Mouse (Mus musculus) lung, embryonic 15.5 days (tissue): Measurements from ENCODE around the gene Tln2. TPM values are rescaled to one million over a fixed set of nuclear protein-coding genes. Genes with fewer than 3 reads are reported as not detected.
A peak's percentile ranks its signal among the peaks of the same experiment; 100 is the strongest.

Source experiments
- ATAC-seq: fragments of 200-750 bp; cut with Nextera tagmentation; 2 replicates; pipeline ENCODE4 v1.8.0; 2017; ENCODE audit warnings: moderate number of reproducible peaks, borderline replicate concordance; ENCODE audit not compliant: low FRiP score, low TSS enrichment; ENCODE audit errors: extremely low read depth
- H3K27ac ChIP-seq: fragments of 300-500 bp; sonication (generic); 2 replicates; pipeline ENCODE4 v1.5.1; 2015; ENCODE audit warnings: moderate library complexity, mild to moderate bottlenecking, inconsistent platforms
- H3K27me3 ChIP-seq: fragments of 300-500 bp; sonication (generic); 2 replicates; pipeline ENCODE4 v1.6.1; 2015; ENCODE audit warnings: inconsistent platforms
- H3K36me3 ChIP-seq: fragments of 300-500 bp; sonication (generic); 2 replicates; pipeline ENCODE4 v1.6.1; 2015; ENCODE audit warnings: inconsistent platforms
- H3K4me1 ChIP-seq: fragments of 300-500 bp; sonication (generic); 2 replicates; pipeline ENCODE4 v1.6.1; 2015; ENCODE audit warnings: inconsistent platforms
- H3K4me2 ChIP-seq: fragments of 300-500 bp; sonication (generic); 2 replicates; pipeline ENCODE4 v1.6.1; 2015; ENCODE audit warnings: inconsistent platforms, mild to moderate bottlenecking, moderate library complexity
- H3K4me3 ChIP-seq: fragments of 300-500 bp; sonication (generic); 2 replicates; pipeline ENCODE4 v1.5.1; 2015; ENCODE audit warnings: mild to moderate bottlenecking, inconsistent platforms
- H3K9ac ChIP-seq: fragments of 300-500 bp; sonication (generic); 2 replicates; pipeline ENCODE4 v1.6.1; 2015; ENCODE audit warnings: inconsistent platforms
- H3K9me3 ChIP-seq: fragments of 300-500 bp; sonication (generic); 2 replicates; pipeline ENCODE4 v1.6.1; 2016; ENCODE audit warnings: inconsistent platforms
- WGBS: fragments of 180-500 bp; shearing (Covaris S2); methylation state at CpG from one replicate; pipeline ENCODE4 v1.1.7; 2015; 5-methylcytosine and 5-hydroxymethylcytosine counted together
- polyA plus RNA-seq: library from polyadenylated mRNA; unstranded; fragments of >200 nt; fragmentation: Nextera tagmentation; extraction: Ambion mirVana; gene quantifications from 2 replicates; pipeline ENCODE4 v1.2.1, GENCODE M21; 2015

The Tln2 gene
- polyA plus RNA-seq, 1 experiment from 2014 or later, result 14.1 TPM

DNA sequence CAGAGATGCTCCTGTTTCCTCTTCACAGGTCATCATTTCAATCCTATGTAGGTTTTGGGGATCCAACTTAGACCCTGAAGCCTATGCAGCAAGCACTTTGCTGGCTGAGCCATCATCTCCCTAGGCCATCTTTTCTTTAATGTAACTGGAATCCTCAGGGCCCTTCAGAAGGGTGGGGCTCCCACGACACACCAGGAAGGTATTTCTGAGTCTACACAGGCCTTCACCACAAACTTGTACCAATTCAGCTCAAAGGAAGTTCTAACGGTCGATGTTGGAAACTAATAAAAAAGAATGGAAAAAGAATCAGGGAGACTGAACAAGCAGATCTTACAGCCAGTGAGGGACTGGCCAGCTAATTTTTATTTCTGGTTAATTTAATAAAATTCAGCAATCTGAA, 163.1 kb downstream of the Tln2 start:
- no peaks in the 10 kb centered on the region for H3K4me1 ChIP-seq
- no peak overlapping the region for H3K4me2 ChIP-seq
- H3K4me3 ChIP-seq, result no peak overlapping the region
- no peak overlapping the region for H3K27ac ChIP-seq
- H3K36me3 ChIP-seq, result no peaks in the 10 kb centered on the region
- ATAC-seq, result no peak
- no peaks in the 10 kb centered on the region for H3K27me3 ChIP-seq
- H3K9ac ChIP-seq, result no peak overlapping the region
- 83% methylated on average over 3 of the region's 3 CpGs for WGBS
- H3K9me3 ChIP-seq, result no peaks in the 10 kb centered on the region

DNA sequence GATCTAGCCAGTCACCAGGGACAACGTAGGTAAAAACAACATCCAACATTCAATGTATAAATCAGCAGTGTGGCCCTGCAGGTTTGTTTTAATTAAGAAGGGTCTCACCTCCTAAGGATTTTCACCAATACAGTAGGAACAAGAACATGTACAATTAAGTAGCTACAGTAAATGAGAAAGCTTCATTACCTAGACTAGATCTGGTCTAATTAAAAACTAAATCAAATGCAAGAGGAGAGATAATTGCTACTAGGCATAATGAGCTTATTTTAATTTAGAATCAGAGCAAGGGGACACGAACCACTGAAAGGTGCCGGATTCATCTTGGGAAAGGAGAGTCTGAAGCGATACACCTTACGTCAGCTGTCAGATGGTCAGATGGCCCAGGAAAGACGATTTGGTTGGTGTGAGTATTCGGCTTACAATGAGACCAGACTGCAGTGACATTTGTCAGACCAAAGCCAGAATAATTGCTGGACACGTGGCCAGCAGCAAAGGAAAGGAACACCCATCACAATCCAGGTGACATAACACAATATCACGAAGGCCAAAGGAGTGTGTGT, 175.4 kb downstream of the Tln2 start:
- ATAC-seq, result no peak
- Histone ChIP-seq H3K27me3 (no peaks in the 10 kb centered on the region), H3K9ac (no peak overlapping the region), H3K4me1 (no peaks in the 10 kb centered on the region), H3K9me3 (no peaks in the 10 kb centered on the region), H3K36me3 (no peaks in the 10 kb centered on the region), H3K27ac (no peak overlapping the region), H3K4me2 (no peak overlapping the region), H3K4me3 (no peak overlapping the region)
- 83% methylated on average over 9 of the region's 9 CpGs for WGBS

DNA sequence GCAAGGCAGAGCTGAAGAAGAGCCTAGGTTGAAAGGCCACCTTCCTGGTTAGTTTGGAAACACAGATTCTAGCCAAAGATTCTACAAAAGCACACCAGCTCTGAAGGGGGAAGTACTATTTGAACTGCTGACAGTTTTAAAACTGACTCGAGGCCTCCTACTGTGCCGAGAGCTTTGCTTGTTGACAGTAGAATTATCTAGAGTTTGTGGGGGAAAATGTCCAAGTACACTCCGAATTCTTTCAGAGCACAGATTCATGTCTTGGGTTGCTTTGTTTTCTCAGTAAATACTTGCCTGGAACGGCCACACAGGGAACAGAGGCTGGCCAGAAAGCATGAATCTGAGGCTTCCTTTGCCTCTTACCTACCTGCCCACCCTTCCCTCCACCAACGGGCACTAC, 179.4 kb downstream of the Tln2 start:
- H3K36me3 ChIP-seq, result no peaks in the 10 kb centered on the region
- no peaks in the 10 kb centered on the region for H3K4me1 ChIP-seq
- no peak for ATAC-seq
- H3K4me2 ChIP-seq, result no peak overlapping the region
- H3K27ac ChIP-seq, result no peak overlapping the region
- no peak overlapping the region for H3K9ac ChIP-seq
- H3K27me3 ChIP-seq, result no peaks in the 10 kb centered on the region
- H3K9me3 ChIP-seq, result no peaks in the 10 kb centered on the region
- 26% methylated on average over 5 of the region's 5 CpGs for WGBS
- H3K4me3 ChIP-seq, result no peak overlapping the region

DNA sequence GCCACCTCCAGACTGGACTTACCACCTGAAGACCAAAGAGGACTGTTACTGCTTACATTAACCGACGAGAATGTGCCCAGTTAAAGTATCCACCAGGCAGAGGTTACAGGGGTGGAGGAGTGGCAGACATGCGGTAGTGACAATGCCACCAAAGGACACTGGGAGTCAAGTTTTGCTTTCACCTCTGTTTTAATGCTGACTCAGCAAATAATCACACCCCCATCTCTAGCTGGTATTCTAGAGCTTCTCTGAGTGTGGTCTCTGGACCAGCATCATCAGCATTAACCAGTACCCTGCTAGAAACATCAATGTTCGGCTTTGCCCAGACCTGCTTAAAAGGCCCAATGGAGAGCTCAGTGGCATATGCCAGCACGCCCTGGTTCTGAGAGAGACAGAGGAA, 180.7 kb downstream of the Tln2 start:
- no peaks in the 10 kb centered on the region for H3K27me3 ChIP-seq
- H3K4me1 ChIP-seq, result no peaks in the 10 kb centered on the region
- no peak for ATAC-seq
- 83% methylated on average over 5 of the region's 5 CpGs for WGBS
- H3K36me3 ChIP-seq, result no peaks in the 10 kb centered on the region
- H3K4me2 ChIP-seq, result no peak overlapping the region
- no peak overlapping the region for H3K9ac ChIP-seq
- no peak overlapping the region for H3K27ac ChIP-seq
- no peak overlapping the region for H3K4me3 ChIP-seq
- no peaks in the 10 kb centered on the region for H3K9me3 ChIP-seq

DNA sequence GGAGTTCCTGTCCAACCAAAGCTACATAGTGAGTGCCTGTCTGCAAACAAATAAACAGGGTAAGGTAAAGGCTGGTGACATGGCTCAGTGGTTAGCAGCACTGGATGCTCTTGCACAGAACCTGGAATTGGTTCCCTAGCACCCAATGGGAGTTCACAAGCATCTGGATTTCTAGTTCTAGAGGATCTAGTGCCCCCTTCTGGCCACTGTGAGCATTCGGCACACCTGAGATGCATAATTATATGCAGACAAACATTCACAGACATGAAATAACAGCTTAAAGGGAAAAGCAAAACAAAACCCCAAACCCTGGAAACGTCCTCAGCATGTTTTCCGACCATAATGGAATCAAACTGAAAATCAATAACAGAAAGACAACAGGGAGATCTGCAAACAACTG, 191.4 kb downstream of the Tln2 start:
- H3K9ac ChIP-seq, result no peak overlapping the region
- no peaks in the 10 kb centered on the region for H3K4me1 ChIP-seq
- no peak overlapping the region for H3K27ac ChIP-seq
- H3K4me3 ChIP-seq, result no peak overlapping the region
- no peaks in the 10 kb centered on the region for H3K9me3 ChIP-seq
- H3K4me2 ChIP-seq, result no peak overlapping the region
- no peaks in the 10 kb centered on the region for H3K27me3 ChIP-seq
- no peak for ATAC-seq
- no peaks in the 10 kb centered on the region for H3K36me3 ChIP-seq
- WGBS, result 93% methylated on average over 3 of the region's 3 CpGs

DNA sequence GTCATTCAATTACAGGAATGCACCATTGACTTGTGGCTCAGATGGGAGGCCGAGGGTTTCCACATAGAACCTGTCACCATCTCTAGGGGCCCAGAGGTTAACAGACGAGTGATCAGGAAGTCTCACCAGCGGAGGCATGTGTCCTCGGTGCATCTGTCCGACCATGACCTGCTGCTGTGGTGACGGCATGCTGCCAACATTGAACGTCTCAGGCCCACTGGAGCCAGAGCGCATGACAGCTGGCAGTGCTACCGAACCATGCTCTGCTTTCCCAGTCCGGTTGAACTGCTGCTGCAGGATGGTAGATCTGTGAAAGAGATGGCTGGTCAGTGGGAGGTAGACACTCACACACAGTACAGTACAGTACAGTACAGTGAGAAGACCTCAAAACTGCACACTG, 197.0 kb downstream of the Tln2 start:
- H3K36me3 ChIP-seq, result no peaks in the 10 kb centered on the region
- no peak for ATAC-seq

DNA sequence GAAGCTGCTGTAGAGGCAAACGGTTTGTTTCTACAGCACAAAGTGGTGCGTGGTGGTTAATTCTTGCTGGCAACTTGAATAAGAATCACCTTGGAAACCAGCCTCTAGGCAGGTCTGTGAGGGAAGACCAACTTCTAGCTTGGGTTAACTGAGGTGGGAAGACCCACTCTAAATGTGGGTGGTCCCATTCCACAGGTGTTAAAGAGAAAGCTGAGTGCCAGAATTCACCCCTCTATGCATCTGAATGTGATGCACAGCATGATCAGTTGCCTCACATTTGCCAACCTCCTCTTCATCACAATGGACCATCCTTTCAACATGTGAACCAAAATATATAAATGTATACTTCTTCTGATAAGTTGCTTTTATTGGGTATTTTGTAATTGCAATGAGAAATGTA, 197.4 kb downstream of the Tln2 start:
- no peaks in the 10 kb centered on the region for H3K36me3 ChIP-seq
- no peaks in the 10 kb centered on the region for H3K4me1 ChIP-seq
- no peak overlapping the region for H3K4me2 ChIP-seq
- WGBS, result 75% methylated on average over 2 of the region's 2 CpGs
- no peaks in the 10 kb centered on the region for H3K9me3 ChIP-seq
- ATAC-seq, result no peak
- no peak overlapping the region for H3K27ac ChIP-seq
- no peak overlapping the region for H3K4me3 ChIP-seq
- H3K27me3 ChIP-seq, result no peaks in the 10 kb centered on the region
- H3K9ac ChIP-seq, result no peak overlapping the region

More for the DNA sequence above, 197.0 kb downstream of the Tln2 start:
- Histone ChIP-seq H3K4me1 (no peaks in the 10 kb centered on the region), H3K27ac (no peak overlapping the region), H3K9ac (no peak overlapping the region), H3K9me3 (no peaks in the 10 kb centered on the region), H3K4me2 (no peak overlapping the region), H3K4me3 (no peak overlapping the region), H3K27me3 (no peaks in the 10 kb centered on the region)
- WGBS, result 92% methylated on average over 10 of the region's 10 CpGs

DNA sequence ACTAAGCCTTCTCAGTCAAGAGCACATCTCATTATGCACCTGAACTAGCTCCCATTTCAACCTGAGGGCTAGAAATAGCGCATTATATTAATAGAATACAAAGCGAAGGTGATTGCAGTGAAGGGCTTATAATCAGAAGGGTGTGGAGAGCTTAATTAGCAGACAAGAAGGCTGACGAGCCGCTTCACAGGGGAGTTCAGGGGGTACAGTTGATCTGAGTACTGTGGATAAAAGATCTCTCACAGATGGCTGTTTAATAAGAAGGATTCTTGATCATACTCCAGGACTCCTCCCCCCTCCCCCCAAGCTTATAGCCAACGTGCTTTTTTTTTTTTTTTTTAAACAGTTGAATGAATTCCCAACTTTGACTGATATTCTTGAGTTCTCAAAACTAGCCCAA, 198.0 kb downstream of the Tln2 start:
- ATAC-seq, result no peak
- Histone ChIP-seq H3K4me2 (no peak overlapping the region), H3K4me1 (no peaks in the 10 kb centered on the region), H3K9ac (no peak overlapping the region), H3K27me3 (no peaks in the 10 kb centered on the region), H3K27ac (no peak overlapping the region), H3K36me3 (no peaks in the 10 kb centered on the region), H3K4me3 (no peak overlapping the region), H3K9me3 (no peaks in the 10 kb centered on the region)
- WGBS, result 79% methylated on average over 5 of the region's 5 CpGs

DNA sequence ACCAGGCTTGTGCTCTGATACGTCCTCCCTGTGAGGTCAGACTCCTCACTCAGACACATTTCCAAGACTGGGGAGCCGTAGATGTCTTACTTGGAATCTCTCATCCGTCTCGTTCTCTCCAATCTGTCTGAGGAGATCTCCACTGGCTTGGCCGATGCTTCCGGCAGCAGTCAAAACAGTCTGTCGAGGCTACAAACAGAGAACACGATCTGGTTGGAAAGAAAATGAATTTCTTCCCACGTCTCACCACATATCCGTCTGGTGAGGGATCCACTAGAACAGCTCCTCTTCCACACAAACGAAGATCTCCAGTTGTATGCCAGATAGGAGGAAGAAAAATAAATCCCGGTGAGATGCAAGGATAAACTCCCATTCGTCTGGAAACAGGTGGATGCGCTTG, 205.1 kb downstream of the Tln2 start:
- H3K4me2 ChIP-seq, result no peak overlapping the region
- H3K4me1 ChIP-seq, result 0 out of 2 replicates have a peak, but pooled peaks cover 6% of the 10 kb centered on the region
- 88% methylated on average over 14 of the region's 14 CpGs for WGBS
- H3K27ac ChIP-seq, result no peak overlapping the region
- ATAC-seq, result no peak
- H3K9ac ChIP-seq, result no peak overlapping the region
- H3K9me3 ChIP-seq, result no peaks in the 10 kb centered on the region
- H3K36me3 ChIP-seq, result no peaks in the 10 kb centered on the region
- no peak overlapping the region for H3K4me3 ChIP-seq
- 0 out of 2 replicates have a peak, but pooled peaks cover 3% of the 10 kb centered on the region for H3K27me3 ChIP-seq

DNA sequence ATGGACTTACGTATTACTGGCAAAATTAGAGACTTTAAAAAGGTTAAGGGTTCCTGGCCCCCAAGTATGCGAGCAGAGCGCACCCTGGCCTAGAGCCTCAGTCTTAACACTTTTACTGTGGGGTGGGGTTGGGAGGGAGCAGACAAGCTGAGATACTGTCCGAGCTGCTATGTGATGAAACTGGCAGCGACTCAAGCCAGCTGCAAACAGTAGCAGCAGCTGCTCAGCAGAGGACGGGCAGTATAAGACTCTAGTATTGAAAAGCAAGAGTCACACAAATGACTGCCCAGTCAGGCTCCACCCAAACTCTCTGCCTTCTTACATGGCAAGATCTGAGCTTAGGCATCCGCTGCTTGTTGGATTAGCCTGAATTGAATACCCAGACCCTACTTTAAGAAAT, 206.1 kb downstream of the Tln2 start:
- H3K9ac ChIP-seq, result no peak overlapping the region
- H3K4me2 ChIP-seq, result no peak overlapping the region
- 51% methylated on average over 7 of the region's 7 CpGs for WGBS
- H3K4me1 ChIP-seq, result 0 out of 2 replicates have a peak, but pooled peaks cover 6% of the 10 kb centered on the region
- H3K4me3 ChIP-seq, result no peak overlapping the region
- H3K27me3 ChIP-seq, result 0 out of 2 replicates have a peak, but pooled peaks cover 3% of the 10 kb centered on the region
- H3K27ac ChIP-seq, result no peak overlapping the region
- H3K36me3 ChIP-seq, result no peaks in the 10 kb centered on the region
- peak; percentile 83; the same call in 1 of the 2 replicates for ATAC-seq
- no peaks in the 10 kb centered on the region for H3K9me3 ChIP-seq

DNA sequence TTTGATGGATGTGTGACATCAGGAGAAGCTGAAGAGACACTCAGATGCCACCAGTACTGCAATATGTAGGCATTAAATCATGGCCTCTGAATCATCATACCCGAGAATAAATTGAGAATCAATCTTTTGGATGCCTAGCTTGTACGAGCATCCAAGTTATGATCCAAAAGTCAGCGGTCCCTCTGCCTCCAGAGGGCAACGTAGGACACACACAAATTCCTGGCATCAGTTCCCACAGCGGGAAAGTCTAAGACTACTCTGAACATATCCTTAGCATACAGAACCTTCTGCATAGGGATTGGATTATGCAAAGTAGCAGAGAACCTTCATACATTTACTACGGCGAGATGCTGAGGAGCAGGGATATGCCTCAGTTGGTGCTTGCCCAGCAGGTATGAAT, 210.5 kb downstream of the Tln2 start:
- Histone ChIP-seq H3K4me2 (no peak overlapping the region), H3K9me3 (no peaks in the 10 kb centered on the region), H3K9ac (no peak overlapping the region), H3K4me3 (no peak overlapping the region), H3K27me3 (0 out of 2 replicates have a peak, but pooled peaks cover 3% of the 10 kb centered on the region), H3K4me1 (0 out of 2 replicates have a peak, but pooled peaks cover 6% of the 10 kb centered on the region), H3K36me3 (no peaks in the 10 kb centered on the region), H3K27ac (no peak overlapping the region)
- no peak for ATAC-seq
- WGBS, result 74% methylated on average over 7 of the region's 7 CpGs

DNA sequence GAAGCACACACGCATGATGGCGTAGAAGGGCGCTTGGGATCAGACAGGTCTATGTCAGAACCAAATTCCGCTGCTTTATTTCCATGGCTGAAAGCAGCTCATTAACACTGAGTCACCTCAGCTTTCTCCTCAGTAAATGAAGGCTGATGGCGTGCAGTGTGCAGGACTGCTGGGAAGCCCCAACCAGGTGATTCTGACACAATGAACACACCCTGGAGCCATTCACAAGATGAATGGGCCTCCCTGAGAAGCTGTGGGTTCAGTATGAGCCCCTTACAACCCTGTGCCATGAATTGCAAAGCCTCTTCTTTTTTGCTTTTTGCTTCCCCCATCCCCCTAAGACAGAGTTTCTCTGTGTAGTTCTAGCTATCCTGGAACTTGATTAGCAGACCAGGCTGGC, 212.3 kb downstream of the Tln2 start:
- Histone ChIP-seq H3K27me3 (0 out of 2 replicates have a peak, but pooled peaks cover 3% of the 10 kb centered on the region), H3K4me2 (no peak overlapping the region), H3K9ac (no peak overlapping the region), H3K4me3 (no peak overlapping the region), H3K36me3 (no peaks in the 10 kb centered on the region), H3K4me1 (no peaks in the 10 kb centered on the region), H3K9me3 (no peaks in the 10 kb centered on the region), H3K27ac (no peak overlapping the region)
- ATAC-seq, result no peak
- 97% methylated on average over 5 of the region's 5 CpGs for WGBS

DNA sequence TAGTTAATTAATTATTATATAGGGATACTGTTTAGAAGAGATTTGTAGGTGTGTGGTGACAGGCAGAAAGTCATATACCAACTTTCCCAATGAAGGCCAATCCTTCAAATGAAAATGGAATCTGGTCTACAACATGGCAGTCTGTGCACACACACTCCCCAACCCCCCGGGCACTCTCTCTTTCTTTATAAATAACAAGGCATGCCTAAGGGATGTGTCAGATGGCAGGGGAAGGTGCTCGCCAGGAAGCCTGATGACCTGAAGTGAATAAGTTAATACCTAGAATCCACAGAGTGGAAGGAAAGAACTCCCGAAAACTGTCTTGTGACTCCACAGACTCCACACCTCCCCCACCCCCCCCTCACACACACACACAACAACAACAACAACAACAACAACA, 228.2 kb downstream of the Tln2 start:
- WGBS, result 80% methylated on average over 3 of the region's 3 CpGs
- no peak for ATAC-seq
- no peaks in the 10 kb centered on the region for H3K9me3 ChIP-seq

More for the DNA sequence above, 228.2 kb downstream of the Tln2 start:
- no peak overlapping the region for H3K27ac ChIP-seq
- no peak overlapping the region for H3K4me3 ChIP-seq
- H3K4me1 ChIP-seq, result no peaks in the 10 kb centered on the region
- H3K4me2 ChIP-seq, result no peak overlapping the region
- no peaks in the 10 kb centered on the region for H3K27me3 ChIP-seq
- no peaks in the 10 kb centered on the region for H3K36me3 ChIP-seq
- no peak overlapping the region for H3K9ac ChIP-seq
